Mouse (Mus musculus) inflammation-experienced regulatory T-cells (primary cell): ENCODE data around the gene Csf1. TPM values are rescaled to one million over a fixed set of nuclear protein-coding genes. Genes with fewer than 3 reads are reported as not detected.

Experiments used
- polyA plus RNA-seq, 2 experiments: library from polyadenylated mRNA; unstranded; fragments of 100-300 nt; shearing (Covaris generic); gene quantifications; one replicate each; pipeline ENCODE4 v1.2.1; 2017

The Csf1 gene
- 10 to 100 TPM; 59.3 to 75.4 TPM for polyA plus RNA-seq

DNA sequence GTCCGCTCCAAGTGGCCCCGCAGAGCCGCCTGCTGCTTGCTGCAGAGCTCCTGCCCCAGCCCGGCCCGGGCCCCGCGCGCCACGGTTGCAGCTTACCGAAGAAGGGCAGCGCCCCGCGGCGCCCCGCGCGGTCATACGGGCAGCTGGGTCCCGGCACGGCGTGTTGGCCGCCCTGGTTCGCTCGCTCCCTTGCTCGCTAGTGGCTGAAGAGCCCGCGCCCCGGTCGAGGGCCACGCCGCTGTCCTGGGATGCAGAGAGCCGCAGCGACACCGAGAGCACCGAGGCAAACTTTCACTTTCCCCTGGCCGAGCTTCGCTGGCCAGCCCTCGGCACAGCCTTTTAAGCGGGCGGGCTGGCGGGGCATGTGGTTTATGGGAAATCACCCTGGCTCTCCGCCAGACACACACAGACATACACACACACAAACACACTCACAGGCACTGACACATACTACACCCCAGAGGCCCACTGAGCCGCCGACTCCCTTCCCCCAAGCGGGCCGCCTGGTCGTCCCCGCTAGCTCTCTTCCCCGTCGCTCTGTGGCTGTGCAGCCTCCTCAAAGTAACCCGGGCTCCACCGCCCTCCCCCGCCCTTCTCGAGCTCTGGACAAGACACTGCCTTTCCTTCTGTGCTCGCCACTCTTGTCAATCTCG lies at the start of gene Csf1:
TSS of gene Csf1 (minus strand) at position 541 of the 653 bp plus-strand sequence.

GRCm38 (mm10) chr3:107695948-107696881 lies 64.1 kb downstream of the Csf1 start, which contains the start of gene Ahcyl1:
Gene Ahcyl1, minus strand, starts transcription at chr3:107696560.

Other genes with a start within 250 kb of the Csf1 start
- under 1 TPM; 0.07 to 0.97 TPM for gene Slc6a17, start 242.5 kb downstream of the Csf1 start, polyA plus RNA-seq
- 1 to 10 TPM in 1 of 2 experiments, not detected in 1; 1.2 TPM for gene Ubl4b, start 205.4 kb downstream of the Csf1 start, polyA plus RNA-seq
- under 1 TPM in 1 of 2 experiments, not detected in 1; 0.34 TPM for gene Alx3, start 165.4 kb downstream of the Csf1 start, polyA plus RNA-seq
- not detected for gene Gm10961, start 129.1 kb downstream of the Csf1 start, polyA plus RNA-seq
- 10 to 100 TPM; 54.5 to 61.1 TPM for gene Strip1, start 128.8 kb downstream of the Csf1 start, polyA plus RNA-seq
- 10 to 100 TPM; 98.7 to 99.3 TPM for gene Ahcyl1, start 63.9 kb downstream of the Csf1 start, polyA plus RNA-seq
- gene Eps8l3, start 116.8 kb upstream of the Csf1 start, polyA plus RNA-seq: not detected
- 1 to 10 TPM in 1 of 2 experiments, under 1 TPM in 1; 0.83 to 2.7 TPM for gene Gstm5, start 135.4 kb upstream of the Csf1 start, polyA plus RNA-seq
- gene Gstm7, start 171.3 kb upstream of the Csf1 start, polyA plus RNA-seq: 1 to 10 TPM in 1 of 2 experiments, under 1 TPM in 1; 0.86 to 1.1 TPM
- gene Gstm6, start 183.3 kb upstream of the Csf1 start, polyA plus RNA-seq: under 1 TPM in 1 of 2 experiments, not detected in 1; 0.92 TPM
- gene Gstm3, start 208.8 kb upstream of the Csf1 start, polyA plus RNA-seq: not detected
- gene Gstm2, start 226.0 kb upstream of the Csf1 start, polyA plus RNA-seq: 1 to 10 TPM in 1 of 2 experiments, not detected in 1; 1.0 TPM